Mouse (Mus musculus) MEL (cell line): ENCODE results near the gene Mypn. TPM values are rescaled to one million over a fixed set of nuclear protein-coding genes. Genes with fewer than 3 reads are reported as not detected.
A peak's percentile ranks its signal among the peaks of the same experiment; 100 is the strongest.

Source experiments
- DNase-seq: peaks from one replicate; pipeline ENCODE4 v3.0.0; 2011; ENCODE audit warnings: low read depth, low spot score
- H3K27ac ChIP-seq: 2 replicates; pipeline ENCODE4 v1.5.1; 2012; ENCODE audit warnings: low read depth, mild to moderate bottlenecking, control low read depth, low read length, moderate library complexity; ENCODE audit not compliant: control insufficient read depth
- H3K27me3 ChIP-seq, 2 experiments: fragments of 150-350 bp in 1 of 2; sonication (generic) in 1 of 2; 2 replicates each; pipeline ENCODE4 v1.6.1; 2012; ENCODE audit warnings: low read length in 2 of 2, mild to moderate bottlenecking in 2 of 2, improper control_type of control experiment in 1 of 2, moderate library complexity in 1 of 2; ENCODE audit not compliant: insufficient read depth in 2 of 2, control insufficient read depth in 1 of 2
- H3K36me3 ChIP-seq, 2 experiments: 2 replicates each; pipeline ENCODE4 v1.6.1; 2012 to 2014; ENCODE audit warnings: low read length in 2 of 2, improper control_type of control experiment in 1 of 2, inconsistent platforms in 1 of 2, mild to moderate bottlenecking in 1 of 2; ENCODE audit not compliant: insufficient read depth in 2 of 2, control insufficient read depth in 1 of 2
- H3K4me1 ChIP-seq, 2 experiments: fragments of 150-350 bp in 1 of 2; sonication (generic) in 1 of 2; 2 replicates each; pipeline ENCODE4 v1.6.1; 2012; ENCODE audit warnings: low read length in 2 of 2, improper control_type of control experiment in 1 of 2, mild to moderate bottlenecking in 1 of 2; ENCODE audit not compliant: insufficient read depth in 2 of 2, control insufficient read depth in 1 of 2
- H3K4me3 ChIP-seq, 2 experiments: fragments of 150-350 bp in 1 of 2; sonication (generic) in 1 of 2; 2 replicates each; pipeline ENCODE4 v1.5.1; 2012; ENCODE audit warnings: low read depth in 2 of 2, low read length in 2 of 2, mild to moderate bottlenecking in 2 of 2, moderate library complexity in 2 of 2, control low read depth in 1 of 2, improper control_type of control experiment in 1 of 2; ENCODE audit not compliant: control insufficient read depth in 1 of 2, insufficient read depth in 1 of 2
- H3K79me2 ChIP-seq: 2 replicates; pipeline ENCODE4 v1.6.1; 2012; ENCODE audit warnings: mild to moderate bottlenecking, low read length, moderate library complexity; ENCODE audit not compliant: control insufficient read depth, poor library complexity, insufficient read depth
- H3K9ac ChIP-seq: 2 replicates; pipeline ENCODE4 v1.6.1; 2012; ENCODE audit warnings: low read depth, mild to moderate bottlenecking, control low read depth, low read length, moderate library complexity; ENCODE audit not compliant: control insufficient read depth, poor library complexity, severe bottlenecking
- H3K9me3 ChIP-seq: fragments of 150-350 bp; sonication (generic); replicated peaks from 2 replicates; pipeline ENCODE4 v1.6.1; 2012; ENCODE audit warnings: mild to moderate bottlenecking, low read length, improper control_type of control experiment, moderate library complexity; ENCODE audit not compliant: insufficient read depth
- BHLHE40 ChIP-seq: IDR thresholded peaks from 2 replicates; pipeline ENCODE4 v1.6.1; 2012; ENCODE audit warnings: low read depth, mild to moderate bottlenecking, inconsistent platforms, low read length, improper control_type of control experiment, borderline replicate concordance
- CHD1 ChIP-seq: IDR thresholded peaks from 2 replicates; pipeline ENCODE4 v1.6.1; 2012; ENCODE audit warnings: low read depth, mild to moderate bottlenecking, inconsistent platforms, low read length, improper control_type of control experiment
- CTCF ChIP-seq, 3 experiments: IDR thresholded peaks in 2 of 3; conservative IDR thresholded peaks in 1 of 3; 2 replicates each; pipeline ENCODE4 v1.5.1; 2011 to 2012; ENCODE audit warnings: low read length in 3 of 3, low read depth in 2 of 3, mild to moderate bottlenecking in 2 of 3, improper control_type of control experiment in 1 of 3, inconsistent platforms in 1 of 3, mixed read lengths in 1 of 3, moderate library complexity in 1 of 3; ENCODE audit not compliant: control insufficient read depth in 1 of 3, insufficient read depth in 1 of 3, poor library complexity in 1 of 3, severe bottlenecking in 1 of 3
- E2F4 ChIP-seq: IDR thresholded peaks from 2 replicates; pipeline ENCODE4 v1.6.1; 2011; ENCODE audit warnings: low read depth, low read length, improper control_type of control experiment, borderline replicate concordance
- EP300 ChIP-seq, 2 experiments: IDR thresholded peaks; 2 replicates each; pipeline ENCODE4 v1.6.1; 2011; ENCODE audit warnings: improper control_type of control experiment in 2 of 2, low read length in 2 of 2, low read depth in 1 of 2, mild to moderate bottlenecking in 1 of 2
- ETS1 ChIP-seq: IDR thresholded peaks from 2 replicates; pipeline ENCODE4 v1.6.1; 2012; ENCODE audit warnings: low read depth, mild to moderate bottlenecking, inconsistent platforms, low read length, improper control_type of control experiment, moderate library complexity
- GABPA ChIP-seq: IDR thresholded peaks from 2 replicates; pipeline ENCODE4 v1.6.1; 2012; ENCODE audit warnings: low read depth, mild to moderate bottlenecking, inconsistent platforms, low read length, improper control_type of control experiment, moderate library complexity
- GATA1 ChIP-seq: IDR thresholded peaks from 2 replicates; pipeline ENCODE4 v1.6.1; 2011; ENCODE audit warnings: low read depth, low read length, improper control_type of control experiment
- HCFC1 ChIP-seq: IDR thresholded peaks from 2 replicates; pipeline ENCODE4 v1.6.1; 2012; ENCODE audit warnings: low read depth, mild to moderate bottlenecking, inconsistent platforms, low read length, improper control_type of control experiment, moderate library complexity
- KAT2A ChIP-seq: conservative IDR thresholded peaks from 2 replicates; pipeline ENCODE4 v1.6.1; 2012; ENCODE audit warnings: low read depth, low read length, improper control_type of control experiment, inconsistent platforms
- MAX ChIP-seq: IDR thresholded peaks from 2 replicates; pipeline ENCODE4 v1.6.1; 2011; ENCODE audit warnings: low read length, improper control_type of control experiment
- MAZ ChIP-seq: IDR thresholded peaks from 2 replicates; pipeline ENCODE4 v1.6.1; 2012; ENCODE audit warnings: low read depth, mild to moderate bottlenecking, inconsistent platforms, low read length, improper control_type of control experiment
- MEF2A ChIP-seq: IDR thresholded peaks from 2 replicates; pipeline ENCODE4 v1.6.1; 2014; ENCODE audit warnings: low read depth, mild to moderate bottlenecking, inconsistent platforms, low read length, improper control_type of control experiment; ENCODE audit not compliant: poor library complexity, insufficient replicate concordance, severe bottlenecking; ENCODE audit errors: extremely low read depth
- MYC ChIP-seq: IDR thresholded peaks from 2 replicates; pipeline ENCODE4 v1.6.1; 2011; ENCODE audit warnings: low read depth, mild to moderate bottlenecking, low read length, improper control_type of control experiment, moderate library complexity
- NELFE ChIP-seq: IDR thresholded peaks from 2 replicates; pipeline ENCODE4 v1.6.1; 2011; ENCODE audit warnings: low read depth, low read length, improper control_type of control experiment
- NRF1 ChIP-seq: IDR thresholded peaks from 2 replicates; pipeline ENCODE4 v1.6.1; 2014; ENCODE audit warnings: low read depth, mild to moderate bottlenecking, inconsistent platforms, low read length, improper control_type of control experiment, moderate library complexity; ENCODE audit not compliant: poor library complexity, insufficient read depth, severe bottlenecking
- POLR2A ChIP-seq, 2 experiments: IDR thresholded peaks; 2 replicates each; pipeline ENCODE4 v1.6.1; 2011 to 2012; ENCODE audit warnings: low read length in 2 of 2, mild to moderate bottlenecking in 2 of 2, control low read depth in 1 of 2, improper control_type of control experiment in 1 of 2, low read depth in 1 of 2, moderate library complexity in 1 of 2; ENCODE audit not compliant: control insufficient read depth in 1 of 2, insufficient read depth in 1 of 2, poor library complexity in 1 of 2
- POLR2AphosphoS5 ChIP-seq: IDR thresholded peaks from 2 replicates; pipeline ENCODE4 v1.6.1; 2012; ENCODE audit warnings: low read depth, borderline replicate concordance, mild to moderate bottlenecking, inconsistent platforms, low read length, moderate library complexity, mixed read lengths
- RCOR1 ChIP-seq: IDR thresholded peaks from 2 replicates; pipeline ENCODE4 v1.6.1; 2012; ENCODE audit warnings: low read depth, mild to moderate bottlenecking, inconsistent platforms, low read length, improper control_type of control experiment
- SMC3 ChIP-seq: IDR thresholded peaks from 2 replicates; pipeline ENCODE4 v1.6.1; 2011; ENCODE audit warnings: low read depth, low read length, improper control_type of control experiment
- TAL1 ChIP-seq: IDR thresholded peaks from 2 replicates; pipeline ENCODE4 v1.6.1; 2012; ENCODE audit warnings: mild to moderate bottlenecking, inconsistent platforms, low read length, moderate library complexity, mixed read lengths
- TBP ChIP-seq: IDR thresholded peaks from 2 replicates; pipeline ENCODE4 v1.8.0; 2011; ENCODE audit warnings: low read depth, low read length, improper control_type of control experiment
- TCF12 ChIP-seq: IDR thresholded peaks from 2 replicates; pipeline ENCODE4 v1.6.1; 2014; ENCODE audit warnings: low read depth, mild to moderate bottlenecking, inconsistent platforms, low read length, improper control_type of control experiment, moderate library complexity
- UBTF ChIP-seq: IDR thresholded peaks from 2 replicates; pipeline ENCODE4 v1.6.1; 2012; ENCODE audit warnings: low read depth, mild to moderate bottlenecking, inconsistent platforms, low read length, improper control_type of control experiment, moderate library complexity, borderline replicate concordance; ENCODE audit not compliant: insufficient read depth
- USF2 ChIP-seq, 2 experiments: IDR thresholded peaks; 2 replicates each; pipeline ENCODE4 v1.6.1; 2011 to 2012; ENCODE audit warnings: improper control_type of control experiment in 2 of 2, low read length in 2 of 2, borderline replicate concordance in 1 of 2, inconsistent platforms in 1 of 2, low read depth in 1 of 2, mild to moderate bottlenecking in 1 of 2; ENCODE audit not compliant: insufficient read depth in 1 of 2
- ZMIZ1 ChIP-seq: IDR thresholded peaks from 2 replicates; pipeline ENCODE4 v1.6.1; 2012; ENCODE audit warnings: low read depth, mild to moderate bottlenecking, inconsistent platforms, low read length, improper control_type of control experiment, moderate library complexity
- ZNF384 ChIP-seq: IDR thresholded peaks from 2 replicates; pipeline ENCODE4 v1.6.1; 2012; ENCODE audit warnings: low read depth, mild to moderate bottlenecking, inconsistent platforms, low read length, improper control_type of control experiment
- polyA plus RNA-seq, 2 experiments: library from polyadenylated mRNA; stranded (reverse) in 1 of 2; unstranded in 1 of 2; fragments of >175 nt in 1 of 2; fragments of >200 nt in 1 of 2; gene quantifications; 2 replicates each; pipeline versions ENCODE4 v1.2.1 to v1.2.4; 2012; ENCODE audit warnings: low replicate concordance in 2 of 2, low read depth in 1 of 2; ENCODE audit not compliant: insufficient read length in 2 of 2, insufficient read depth in 1 of 2, missing spikeins in 1 of 2
- total RNA-seq: library from RNA; depleted of rRNA; stranded (reverse); fragments of 300-350 nt; gene quantifications from 2 replicates; pipeline ENCODE4 v1.2.3, GENCODE M21; 2012

The Mypn gene
- total and polyA plus RNA-seq, 3 experiments: not detected

GRCm38 (mm10) chr10:63244055-63244671 lies 40.4 kb upstream of the Mypn start:
- Histone ChIP-seq H3K9me3 (no peaks in the 10 kb centered on the region), H3K27ac (peak overlapping the region; percentile 83), H3K36me3 (peaks cover 11 to 33% of the 10 kb centered on the region in 2 experiments), H3K4me1 (peaks cover 12 to 15% of the 10 kb centered on the region in 2 experiments), H3K9ac (peak overlapping the region; percentile 95), H3K79me2 (peaks cover 31% of the 10 kb centered on the region)
- peak; percentile 67 for DNase-seq
- TF ChIP-seq TBP (no peak), GATA1 (no peak), ZMIZ1 (no peak), MEF2A (no peak), UBTF (no peak), HCFC1 (no peak), CTCF (IDR thresholded peaks at IDR 0.05 in 2 of 3, conservative IDR thresholded peaks at IDR 0.05 in 1 of 3; ENCODE audit: control insufficient read depth in 1 of 3, insufficient read depth in 1 of 3, low read depth in 2 of 3, low read length in 3 of 3, poor library complexity in 1 of 3, severe bottlenecking in 1 of 3) (no peak), ZNF384 (no peak), POLR2A (IDR thresholded peaks at IDR 0.05; ENCODE audit: control insufficient read depth in 1 of 2, insufficient read depth in 1 of 2, low read depth in 1 of 2, low read length in 2 of 2, poor library complexity in 1 of 2) (no peak; a peak in 1 of 4 replicates), EP300 (IDR thresholded peaks at IDR 0.05; ENCODE audit: low read depth in 1 of 2, low read length in 2 of 2) (no peak), TCF12 (no peak)
- TF ChIP-seq, all 39 proteins: peak for 0
- Histone ChIP-seq H3K27me3 (no peaks in the 10 kb centered on the region), H3K4me3 (peak overlapping the region; percentile 91 to 92)

- Histone ChIP-seq H3K79me2 (peaks cover 28% of the 10 kb centered on the region), H3K9me3 (no peaks in the 10 kb centered on the region), H3K4me1 (peaks cover 12 to 13% of the 10 kb centered on the region in 2 experiments), H3K4me3 (peak within 1 kb of the TSS; percentile 91 to 92), H3K27me3 (no peaks in the 10 kb centered on the region), H3K36me3 (peaks cover 11 to 31% of the 10 kb centered on the region in 2 experiments), H3K27ac (peak within 1 kb of the TSS; percentile 83), H3K9ac (peak within 1 kb of the TSS; percentile 95)
- DNase-seq: peak; percentile 95
- peak; percentile 86; the same call in 1 of the 2 replicates for TF ChIP-seq ZMIZ1
- no peak for TF ChIP-seq TAL1
- 0 out of 2 replicates have a peak, but pooled peaks have one; percentile 20 for TF ChIP-seq E2F4
- no peak for TF ChIP-seq ETS1
- TF ChIP-seq NRF1: peak; percentile 89
- TF ChIP-seq POLR2A (IDR thresholded peaks at IDR 0.05; ENCODE audit: control insufficient read depth in 1 of 2, insufficient read depth in 1 of 2, low read depth in 1 of 2, low read length in 2 of 2, poor library complexity in 1 of 2): peak; percentile 63 to 86; a peak in 3 of 4 replicates
- TF ChIP-seq KAT2A: peak; percentile 53; the same call in 1 of the 2 replicates
- TF ChIP-seq BHLHE40: no peak
- TF ChIP-seq MAX: peak; percentile 60
- TF ChIP-seq USF2 (IDR thresholded peaks at IDR 0.05; ENCODE audit: borderline replicate concordance in 1 of 2, insufficient read depth in 1 of 2, low read depth in 1 of 2, low read length in 2 of 2): no peak
- TF ChIP-seq UBTF: no peak
- TF ChIP-seq POLR2AphosphoS5: no peak
- no peak for TF ChIP-seq GABPA
- peak; percentile 74; the same call in 1 of the 2 replicates for TF ChIP-seq MAZ
- TF ChIP-seq RCOR1: no peak
- TF ChIP-seq MYC: peak; percentile 47; the same call in 1 of the 2 replicates
- TF ChIP-seq SMC3: no peak
- peak; percentile 93 for TF ChIP-seq NELFE
- TF ChIP-seq CTCF (IDR thresholded peaks at IDR 0.05 in 2 of 3, conservative IDR thresholded peaks at IDR 0.05 in 1 of 3; ENCODE audit: control insufficient read depth in 1 of 3, insufficient read depth in 1 of 3, low read depth in 2 of 3, low read length in 3 of 3, poor library complexity in 1 of 3, severe bottlenecking in 1 of 3): no peak
- peak; percentile 78 for TF ChIP-seq ZNF384
- no peak for TF ChIP-seq EP300 (IDR thresholded peaks at IDR 0.05; ENCODE audit: low read depth in 1 of 2, low read length in 2 of 2)
- TF ChIP-seq CHD1: 0 out of 2 replicates have a peak, but pooled peaks have one; percentile 72
- TF ChIP-seq TBP: 0 out of 2 replicates have a peak, but pooled peaks have one; percentile 75
These were observed 39.8 kb upstream of the Mypn start, which contains the start of gene Herc4 for GRCm38 (mm10) chr10:63243493-63244054. TSS of gene Herc4 (plus strand) at chr10:63243810.
